26 mouse cellular contexts compared by ENCODE assay signal in the genomic region with DNA sequence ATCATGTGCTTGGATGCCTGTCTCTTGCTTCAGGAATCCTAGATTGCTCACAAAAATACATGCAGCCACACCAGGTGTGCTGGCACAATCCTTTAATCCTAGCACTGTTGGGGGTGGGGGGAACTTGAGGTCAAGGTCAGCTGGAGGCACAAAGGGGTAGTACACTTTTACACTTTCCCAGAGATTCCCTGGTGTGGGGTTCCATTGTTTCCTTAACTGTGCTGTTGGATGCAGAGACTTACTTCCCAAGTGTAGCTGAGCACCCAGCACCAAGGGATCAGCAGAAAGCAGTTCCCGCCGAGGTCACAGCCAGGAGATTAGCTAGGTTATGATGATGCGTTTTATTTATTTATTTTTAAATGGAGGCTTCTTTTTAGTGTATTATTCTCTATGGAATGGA.
A peak's percentile ranks its signal among the peaks of the same experiment; 100 is the strongest.
DNase-seq lines count a peak whose midpoint lies in the region; ATAC-seq lines count a peak whose summit lies in the region.
"Had no signal": no experiment of that assay in that cellular context is flagged by ENCODE, and none has a peak within 500 bp of the region (broad histone marks: within the 10 kb centered on the region; RNA-seq: fewer than 3 reads in every experiment).

No protein-coding gene starts in this region.

- H3K27ac ChIP-seq in limb, embryonic 15.5 days = peak overlapping the region; percentile 58; the same call in 1 of the 2 replicates
- no peak overlapping the region for H3K27ac ChIP-seq in limb, embryonic 10.5 days
- H3K27ac ChIP-seq: embryonic facial prominence, embryonic 10.5 days; embryonic facial prominence, embryonic 12.5 days; forebrain, embryonic 10.5 days; forebrain, embryonic 12.5 days had no signal

- no peak for ATAC-seq in limb, embryonic 15.5 days (ENCODE audit: insufficient number of reproducible peaks, low FRiP score, low TSS enrichment, low read depth)
- ATAC-seq: CD4-positive, CD25-positive, alpha-beta regulatory T cell, adult 4 months; forebrain, embryonic 14.5 days; forebrain, embryonic 16.5 days; Patski had no signal

- H3K9me3 ChIP-seq in limb, embryonic 15.5 days = no peaks in the 10 kb centered on the region
- no peaks in the 10 kb centered on the region for H3K9me3 ChIP-seq in limb, embryonic 10.5 days (replicated peaks)
- H3K9me3 ChIP-seq: embryonic facial prominence, embryonic 10.5 days; embryonic facial prominence, embryonic 12.5 days; forebrain, embryonic 12.5 days had no signal

- H3K36me3 ChIP-seq in limb, embryonic 15.5 days = no peaks in the 10 kb centered on the region
- no peaks in the 10 kb centered on the region for H3K36me3 ChIP-seq in limb, embryonic 10.5 days
- H3K36me3 ChIP-seq: embryonic facial prominence, embryonic 10.5 days; embryonic facial prominence, embryonic 12.5 days; forebrain, embryonic 10.5 days; forebrain, embryonic 12.5 days; G1E had no signal

- no peak overlapping the region for H3K4me3 ChIP-seq in limb, embryonic 15.5 days
- no peak overlapping the region for H3K4me3 ChIP-seq in limb, embryonic 10.5 days
- H3K4me3 ChIP-seq: embryonic facial prominence, embryonic 10.5 days; embryonic facial prominence, embryonic 12.5 days; forebrain, embryonic 10.5 days; forebrain, embryonic 12.5 days had no signal

- 79% methylated on average over 3 of the region's 3 CpGs for WGBS in limb, embryonic 15.5 days
- 84% methylated on average over 3 of the region's 3 CpGs for WGBS in limb, embryonic 10.5 days

- peaks cover 17% of the 10 kb centered on the region for H3K4me1 ChIP-seq in limb, embryonic 15.5 days
- H3K4me1 ChIP-seq in limb, embryonic 10.5 days = 0 out of 2 replicates have a peak, but pooled peaks cover 6% of the 10 kb centered on the region
- H3K4me1 ChIP-seq: embryonic facial prominence, embryonic 12.5 days had no signal

- H3K27me3 ChIP-seq in limb, embryonic 15.5 days = no peaks in the 10 kb centered on the region
- no peaks in the 10 kb centered on the region for H3K27me3 ChIP-seq in limb, embryonic 10.5 days (ENCODE audit: low read depth, poor library complexity, severe bottlenecking)
- H3K27me3 ChIP-seq: CH12.LX; embryonic facial prominence, embryonic 12.5 days; forebrain, embryonic 12.5 days had no signal

- DNase-seq in limb, embryonic 10.5 days (ENCODE audit: low spot score) = no peak
- DNase-seq in R1 (ENCODE audit: low read depth, low spot score) (peak; percentile 65), ZHBTc4 (ENCODE audit: low read depth, low spot score) (peak; percentile 42)
- DNase-seq in left cerebral cortex, adult 11 months (ENCODE audit: low spot score) = no peak
- DNase-seq in left cerebral cortex, adult 9 months (ENCODE audit: low spot score in 2 of 2) = no peak
- DNase-seq: adrenal gland, adult 2 months; adrenal gland, postnatal 10 days; adrenal gland, postnatal 25 days; B cell, adult 2 months; cerebellum, adult 11 months; cerebellum, adult 18-20 months; cerebellum, adult 8-10 months; cerebellum, adult 9-11 months; cerebellum, postnatal 14 days; cerebellum, postnatal 36 days had no signal

- H3K4me2 ChIP-seq in limb, embryonic 15.5 days = no peak overlapping the region
- H3K4me2 ChIP-seq: embryonic facial prominence, embryonic 12.5 days; forebrain, embryonic 12.5 days had no signal

- H3K9ac ChIP-seq in limb, embryonic 15.5 days = no peak overlapping the region
- H3K9ac ChIP-seq: embryonic facial prominence, embryonic 12.5 days; forebrain, embryonic 12.5 days had no signal

Comparison
In these comparisons a context has a peak if more than half of its experiments do, and no peak if none do; other contexts are left out.
1. DNase-seq: peak in R1 (single experiment) and ZHBTc4 (single experiment); none in limb, embryonic 10.5 days (single experiment), left cerebral cortex, adult 11 months (single experiment) and left cerebral cortex, adult 9 months (0 of 2).